Mouse (Mus musculus) testis, adult 2 months (tissue): ENCODE results near the gene Gm136.

Experiments
- CTCF ChIP-seq: fragments of 200-500 bp; IDR thresholded peaks from 2 replicates; pipeline ENCODE4 v1.5.1; 2012; ENCODE audit warnings: low read depth, mild to moderate bottlenecking, inconsistent platforms, low read length, moderate library complexity; ENCODE audit not compliant: control insufficient read depth, insufficient read depth, insufficient replicate concordance
- POLR2A ChIP-seq: fragments of 200-500 bp; IDR thresholded peaks from 2 replicates; pipeline ENCODE4 v1.6.1; 2012; ENCODE audit warnings: low read depth, mild to moderate bottlenecking, inconsistent platforms, low read length, moderate library complexity; ENCODE audit not compliant: control insufficient read depth

- no peak for TF ChIP-seq CTCF
- TF ChIP-seq POLR2A = no peak
These were observed 41.4 kb upstream of the Gm136 start for GRCm38 (mm10) chr4:34797294-34797983.
